Mouse (Mus musculus): ENCODE results near the gene Col8a2. TPM values are rescaled to one million over a fixed set of nuclear protein-coding genes. Genes with fewer than 3 reads are reported as not detected.

Gene Col8a2
- polyA plus RNA-seq, 1 experiment from 2014 or later, result 14.2 TPM

- Histone ChIP-seq H3K9ac (no peak overlapping the region), H3K4me3 (replicated peaks) (peak overlapping the region; percentile 54), H3K4me1 (peaks cover 12% of the 10 kb centered on the region), H3K27me3 (replicated peaks) (peaks cover 33% of the 10 kb centered on the region), H3K27ac (peak overlapping the region; percentile 59), H3K4me2 (peak overlapping the region; percentile 84), H3K9me3 (no peaks in the 10 kb centered on the region), H3K36me3 (no peaks in the 10 kb centered on the region)
- ATAC-seq (ENCODE audit: insufficient read depth, low FRiP score, low read depth), result peak; percentile 32; the same call in 1 of the 2 replicates
- 23% methylated on average over 11 of the region's 11 CpGs for WGBS
Observed at GRCm38 (mm10) chr4:126287302-126287995, 856 bp downstream of the Col8a2 start.

GRCm38 (mm10) chr4:126288085-126288666 lies 1.6 kb downstream of the Col8a2 start:
- peak; percentile 15; the same call in 1 of the 2 replicates for ATAC-seq (ENCODE audit: insufficient read depth, low FRiP score, low read depth)
- Histone ChIP-seq H3K27me3 (replicated peaks) (peaks cover 33% of the 10 kb centered on the region), H3K9me3 (no peaks in the 10 kb centered on the region), H3K4me3 (replicated peaks) (peak overlapping the region; percentile 17; the same call in 1 of the 2 replicates), H3K9ac (no peak overlapping the region), H3K36me3 (no peaks in the 10 kb centered on the region), H3K4me1 (peaks cover 12% of the 10 kb centered on the region), H3K27ac (peak overlapping the region; percentile 59), H3K4me2 (peak overlapping the region; percentile 84)
- 27% methylated on average over 17 of the region's 17 CpGs for WGBS

- peaks cover 34% of the 10 kb centered on the region for H3K27me3 ChIP-seq (replicated peaks)
- no peak overlapping the region for H3K4me3 ChIP-seq (replicated peaks)
- ATAC-seq (ENCODE audit: insufficient read depth, low FRiP score, low read depth), result no peak
- H3K9me3 ChIP-seq, result no peaks in the 10 kb centered on the region
- H3K36me3 ChIP-seq, result no peaks in the 10 kb centered on the region
- H3K9ac ChIP-seq, result no peak overlapping the region
- H3K4me2 ChIP-seq, result no peak overlapping the region
- peaks cover 12% of the 10 kb centered on the region for H3K4me1 ChIP-seq
- WGBS, result 85% methylated on average over 8 of the region's 8 CpGs
- no peak overlapping the region for H3K27ac ChIP-seq
Observed at GRCm38 (mm10) chr4:126290314-126290713, 3.7 kb downstream of the Col8a2 start.

- no peaks in the 10 kb centered on the region for H3K36me3 ChIP-seq
- no peak overlapping the region for H3K4me3 ChIP-seq (replicated peaks)
- H3K4me1 ChIP-seq, result peaks cover 10% of the 10 kb centered on the region
- no peak overlapping the region for H3K9ac ChIP-seq
- no peak overlapping the region for H3K27ac ChIP-seq
- peaks cover 30% of the 10 kb centered on the region for H3K27me3 ChIP-seq (replicated peaks)
- H3K9me3 ChIP-seq, result no peaks in the 10 kb centered on the region
- 19% methylated on average over 13 of the region's 13 CpGs for WGBS
- no peak for ATAC-seq (ENCODE audit: insufficient read depth, low FRiP score, low read depth)
- no peak overlapping the region for H3K4me2 ChIP-seq
Observed at GRCm38 (mm10) chr4:126291196-126291595, 4.6 kb downstream of the Col8a2 start.

- H3K4me1 ChIP-seq, result peaks cover 14% of the 10 kb centered on the region
- no peak overlapping the region for H3K9ac ChIP-seq
- 72% methylated on average over 6 of the region's 6 CpGs for WGBS
- no peak overlapping the region for H3K4me3 ChIP-seq (replicated peaks)
- H3K27ac ChIP-seq, result no peak overlapping the region
- no peak overlapping the region for H3K4me2 ChIP-seq
- H3K9me3 ChIP-seq, result no peaks in the 10 kb centered on the region
- H3K27me3 ChIP-seq (replicated peaks), result peaks cover 29% of the 10 kb centered on the region
- no peaks in the 10 kb centered on the region for H3K36me3 ChIP-seq
- no peak for ATAC-seq (ENCODE audit: insufficient read depth, low FRiP score, low read depth)
Observed at GRCm38 (mm10) chr4:126295152-126295551, 8.6 kb downstream of the Col8a2 start.

- no peak overlapping the region for H3K27ac ChIP-seq
- H3K4me3 ChIP-seq (replicated peaks), result no peak overlapping the region
- H3K36me3 ChIP-seq, result no peaks in the 10 kb centered on the region
- no peak for ATAC-seq (ENCODE audit: insufficient read depth, low FRiP score, low read depth)
- peak overlapping the region; percentile 64; the same call in 1 of the 2 replicates for H3K4me2 ChIP-seq
- H3K9ac ChIP-seq, result no peak overlapping the region
- H3K27me3 ChIP-seq (replicated peaks), result peaks cover 35% of the 10 kb centered on the region
- H3K9me3 ChIP-seq, result no peaks in the 10 kb centered on the region
- peaks cover 22% of the 10 kb centered on the region for H3K4me1 ChIP-seq
- 46% methylated on average over 4 of the region's 4 CpGs for WGBS
Observed at GRCm38 (mm10) chr4:126295937-126296336, 9.3 kb downstream of the Col8a2 start.

GRCm38 (mm10) chr4:126296617-126297101 lies 10.1 kb downstream of the Col8a2 start:
- no peaks in the 10 kb centered on the region for H3K36me3 ChIP-seq
- peaks cover 29% of the 10 kb centered on the region for H3K4me1 ChIP-seq
- peak; percentile 52 for ATAC-seq (ENCODE audit: insufficient read depth, low FRiP score, low read depth)
- H3K9ac ChIP-seq, result no peak overlapping the region
- peak overlapping the region; percentile 26 for H3K27ac ChIP-seq
- 2% methylated on average over 34 of the region's 34 CpGs for WGBS
- peak overlapping the region; percentile 28 for H3K4me3 ChIP-seq (replicated peaks)
- no peaks in the 10 kb centered on the region for H3K9me3 ChIP-seq
- peak overlapping the region; percentile 64 for H3K4me2 ChIP-seq
- H3K27me3 ChIP-seq (replicated peaks), result peaks cover 42% of the 10 kb centered on the region

- ATAC-seq (ENCODE audit: insufficient read depth, low FRiP score, low read depth), result peak; percentile 15; the same call in 1 of the 2 replicates
- peak overlapping the region; percentile 35 for H3K4me3 ChIP-seq (replicated peaks)
- H3K4me2 ChIP-seq, result peak overlapping the region; percentile 68
- no peak overlapping the region for H3K9ac ChIP-seq
- H3K27ac ChIP-seq, result no peak overlapping the region
- H3K27me3 ChIP-seq (replicated peaks), result peaks cover 41% of the 10 kb centered on the region
- H3K4me1 ChIP-seq, result peaks cover 34% of the 10 kb centered on the region
- H3K9me3 ChIP-seq, result no peaks in the 10 kb centered on the region
- WGBS, result 2% methylated on average over 50 of the region's 50 CpGs
- no peaks in the 10 kb centered on the region for H3K36me3 ChIP-seq
Observed at GRCm38 (mm10) chr4:126300916-126301583, 14.5 kb downstream of the Col8a2 start.

- Histone ChIP-seq H3K4me1 (peaks cover 29% of the 10 kb centered on the region), H3K27me3 (replicated peaks) (peaks cover 41% of the 10 kb centered on the region), H3K9me3 (no peaks in the 10 kb centered on the region), H3K27ac (no peak overlapping the region), H3K9ac (no peak overlapping the region), H3K36me3 (no peaks in the 10 kb centered on the region), H3K4me3 (replicated peaks) (peak overlapping the region; percentile 35), H3K4me2 (peak overlapping the region; percentile 68)
- 18% methylated on average over 27 of the region's 27 CpGs for WGBS
- no peak for ATAC-seq (ENCODE audit: insufficient read depth, low FRiP score, low read depth)
Observed at GRCm38 (mm10) chr4:126301584-126302309, 15.2 kb downstream of the Col8a2 start.

GRCm38 (mm10) chr4:126303877-126304276 lies 17.3 kb downstream of the Col8a2 start:
- Histone ChIP-seq H3K36me3 (no peaks in the 10 kb centered on the region), H3K9me3 (no peaks in the 10 kb centered on the region), H3K9ac (no peak overlapping the region), H3K4me3 (replicated peaks) (no peak overlapping the region), H3K27ac (no peak overlapping the region), H3K4me2 (no peak overlapping the region), H3K27me3 (replicated peaks) (peaks cover 24% of the 10 kb centered on the region), H3K4me1 (peaks cover 20% of the 10 kb centered on the region)
- WGBS, result 63% methylated on average over 4 of the region's 4 CpGs
- ATAC-seq (ENCODE audit: insufficient read depth, low FRiP score, low read depth), result no peak

- Histone ChIP-seq H3K27me3 (replicated peaks) (peaks cover 18% of the 10 kb centered on the region), H3K4me3 (replicated peaks) (no peak overlapping the region), H3K9me3 (no peaks in the 10 kb centered on the region), H3K4me1 (peaks cover 17% of the 10 kb centered on the region), H3K36me3 (no peaks in the 10 kb centered on the region), H3K4me2 (no peak overlapping the region), H3K27ac (no peak overlapping the region), H3K9ac (no peak overlapping the region)
- 89% methylated on average over 1 of the region's 1 CpGs for WGBS
- ATAC-seq (ENCODE audit: insufficient read depth, low FRiP score, low read depth), result no peak
Observed at GRCm38 (mm10) chr4:126305428-126305827, 18.8 kb downstream of the Col8a2 start.
